Mouse (Mus musculus) CD4-positive, CD25-positive, alpha-beta regulatory T cell, adult 2 months (primary cell): ENCODE results near the gene Art5.

Experiments
- DNase-seq: peaks from one replicate; pipeline ENCODE4 v3.0.0-alpha.2; 2012; ENCODE audit warnings: low read depth, low spot score

Gene Art5

DNA sequence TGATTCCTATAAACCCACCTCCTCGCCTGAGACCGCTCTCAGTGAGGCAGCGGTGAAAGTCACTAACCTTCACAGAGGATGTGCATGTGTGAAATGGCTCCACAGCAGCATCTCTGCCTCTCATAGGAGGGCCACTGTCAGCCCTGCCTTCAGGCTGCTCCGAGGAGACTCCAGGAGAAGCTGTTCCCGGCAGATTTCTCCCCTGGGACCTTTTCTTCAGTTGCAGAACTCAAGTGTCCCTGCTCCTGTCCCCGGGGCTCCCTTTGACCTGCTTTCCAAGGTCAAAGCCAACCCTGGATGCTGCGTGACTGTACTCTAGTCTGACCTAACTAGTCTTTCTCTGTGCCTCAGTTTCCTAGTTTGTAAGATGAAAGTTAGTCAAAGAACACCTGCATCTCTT lies at the start of gene Art5:
TSS of gene Art5 (minus strand) at position 319 of the 400 bp plus-strand sequence.
- DNase-seq, result no peak

DNA sequence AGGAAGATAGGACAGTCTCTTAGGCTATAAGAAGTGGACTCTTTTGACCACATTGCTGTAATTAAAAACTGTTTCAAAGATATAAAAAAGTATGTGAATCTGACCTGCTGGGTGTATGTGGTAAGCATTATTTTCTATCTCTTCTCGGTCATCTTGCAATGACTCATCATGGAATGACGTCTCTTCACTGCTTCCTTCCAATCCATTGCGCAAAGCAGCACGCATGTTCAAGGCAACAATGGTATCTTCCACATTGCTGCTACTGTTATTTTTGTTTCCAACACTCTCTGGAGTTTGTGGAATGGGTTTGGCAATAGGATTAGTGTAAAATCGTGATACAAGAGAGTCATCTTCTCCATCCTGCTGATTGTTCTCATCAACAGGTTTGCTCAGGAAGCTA lies 44.4 kb upstream of the Art5 start:
- no peak for DNase-seq

DNA sequence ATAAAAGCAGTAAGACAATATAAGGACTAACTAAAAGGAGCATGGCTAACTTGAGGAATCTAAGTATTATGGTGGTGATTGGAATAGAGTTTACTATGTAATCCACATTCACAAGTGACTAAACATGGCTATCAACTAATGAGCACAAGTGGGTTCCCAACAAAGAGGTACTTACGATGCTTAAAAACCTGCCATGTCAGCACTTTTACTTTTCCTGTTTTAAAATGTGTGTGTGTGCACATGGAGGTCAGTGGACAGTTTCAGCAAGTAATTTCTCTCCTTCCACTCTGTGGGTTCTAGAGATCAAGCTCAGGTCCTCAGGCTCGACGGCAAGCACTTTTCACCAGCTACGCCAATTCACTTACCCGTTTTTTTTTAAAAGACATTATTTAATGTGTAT lies 28.6 kb upstream of the Art5 start:
- no peak for DNase-seq

DNA sequence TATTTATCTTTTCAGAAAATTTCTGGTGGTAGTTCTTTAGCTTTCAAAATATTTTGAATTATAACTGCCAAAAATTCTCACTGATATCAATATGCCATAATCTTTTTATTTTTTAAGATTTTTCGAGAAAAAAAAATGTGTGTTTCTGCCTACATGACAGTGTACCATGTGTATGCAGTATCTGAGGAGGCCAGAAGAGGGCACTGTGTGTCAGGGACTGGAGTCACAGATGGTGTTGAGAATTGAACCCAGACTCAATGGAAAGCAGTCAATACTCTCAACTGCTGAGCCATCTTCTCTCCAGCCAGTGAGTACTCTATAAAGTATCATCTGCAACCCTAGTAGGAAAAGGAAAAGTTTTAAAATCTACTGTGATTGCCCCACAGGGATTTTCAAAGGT lies 28.2 kb upstream of the Art5 start:
- peak; percentile 60 for DNase-seq

DNA sequence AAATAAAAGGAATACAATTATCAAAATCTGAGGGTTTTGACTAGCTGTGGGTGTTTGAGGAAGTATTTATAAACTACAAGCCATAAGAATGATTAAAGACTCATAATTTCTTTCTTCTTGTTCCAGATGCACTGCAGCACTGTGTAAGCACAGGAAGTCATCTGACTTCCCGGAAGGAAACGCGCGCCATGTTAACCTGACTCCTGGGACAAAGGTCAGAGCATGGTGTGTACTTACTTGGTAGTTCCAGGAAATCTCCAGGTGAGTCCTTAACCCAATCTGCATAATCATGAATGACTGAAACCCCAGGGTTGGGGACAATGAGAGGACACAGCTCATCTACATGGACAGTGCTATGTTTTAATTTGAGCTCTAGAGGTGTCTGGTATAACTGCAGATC lies 23.1 kb upstream of the Art5 start:
- no peak for DNase-seq

DNA sequence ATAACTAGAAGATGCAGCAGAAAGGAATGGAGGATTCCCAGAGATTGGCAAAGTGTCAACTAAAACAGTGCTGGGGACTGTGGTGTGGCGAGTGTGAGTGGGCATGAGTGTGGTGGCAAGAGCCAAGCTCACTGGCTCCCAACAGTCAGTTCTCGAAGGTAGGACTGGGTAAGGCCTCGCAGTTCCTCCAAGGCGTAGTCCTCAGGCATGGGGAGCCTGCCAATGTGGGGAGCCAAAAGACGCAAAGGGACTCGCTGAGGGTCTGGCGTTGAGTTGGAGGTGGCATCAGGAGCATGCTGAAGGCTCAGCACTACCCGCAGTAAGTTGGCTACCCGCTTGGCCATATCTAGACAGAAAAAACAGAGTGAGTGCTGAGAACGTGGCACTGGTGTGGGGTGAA lies 11.0 kb upstream of the Art5 start:
- DNase-seq, result no peak

DNA sequence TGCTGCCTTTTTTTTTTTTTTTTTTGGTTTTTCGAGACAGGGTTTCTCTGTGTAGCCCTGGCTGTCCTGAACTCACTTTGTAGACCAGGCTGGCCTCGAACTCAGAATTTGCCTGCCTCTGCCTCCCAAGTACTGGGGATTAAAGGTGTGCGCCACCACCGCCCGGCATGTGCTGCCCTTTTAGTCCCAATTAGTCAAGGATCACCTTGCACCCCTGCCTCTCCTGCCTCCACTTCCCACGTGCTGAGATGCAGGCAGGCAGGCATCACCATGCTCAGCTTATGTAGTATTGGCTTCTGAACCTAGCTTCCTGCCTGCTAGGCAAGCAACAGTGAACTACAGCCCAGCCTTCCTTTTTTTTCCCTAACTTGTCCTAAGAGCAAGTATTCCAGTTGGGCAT lies 8.1 kb upstream of the Art5 start:
- no peak for DNase-seq

DNA sequence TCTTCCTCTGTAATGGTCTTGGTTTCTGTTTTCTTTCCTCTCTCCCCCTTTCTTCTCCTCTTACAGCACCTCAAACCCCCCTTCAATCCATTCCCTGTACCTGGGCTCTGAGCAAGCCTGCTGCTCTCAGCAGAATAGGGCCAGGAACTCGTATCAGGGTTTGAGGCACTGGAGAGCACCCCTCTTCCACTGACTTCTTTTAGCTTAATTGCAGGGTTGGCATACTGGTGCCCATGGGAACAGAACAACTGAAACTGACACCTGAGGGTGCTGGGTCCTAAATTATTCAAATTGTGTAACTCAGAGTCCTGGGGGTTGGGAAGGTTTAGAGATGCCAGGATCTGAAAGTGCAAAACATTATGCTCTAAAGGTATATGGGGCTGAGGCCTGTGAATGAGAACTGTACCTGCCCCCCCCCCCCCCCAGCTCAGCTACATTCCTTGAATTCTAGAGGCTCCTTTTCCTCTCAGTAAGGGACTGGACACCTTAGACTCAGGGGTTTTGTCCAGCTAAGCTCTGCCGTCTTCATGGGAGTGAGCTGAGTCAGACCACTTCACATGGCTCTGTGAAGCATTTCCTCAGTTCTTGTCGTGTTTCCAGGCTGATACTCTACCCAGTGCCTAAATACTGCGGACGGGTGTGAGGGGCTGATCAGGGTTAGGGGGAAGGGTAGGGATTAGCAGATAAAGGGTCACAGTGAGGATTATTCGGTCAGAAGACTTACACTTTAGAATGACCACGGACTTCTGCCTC lies 7.5 kb upstream of the Art5 start, which contains the start of gene Chrna10:
TSS of gene Chrna10 (minus strand) at position 250 of the 753 bp plus-strand sequence.
- no peak for DNase-seq

DNA sequence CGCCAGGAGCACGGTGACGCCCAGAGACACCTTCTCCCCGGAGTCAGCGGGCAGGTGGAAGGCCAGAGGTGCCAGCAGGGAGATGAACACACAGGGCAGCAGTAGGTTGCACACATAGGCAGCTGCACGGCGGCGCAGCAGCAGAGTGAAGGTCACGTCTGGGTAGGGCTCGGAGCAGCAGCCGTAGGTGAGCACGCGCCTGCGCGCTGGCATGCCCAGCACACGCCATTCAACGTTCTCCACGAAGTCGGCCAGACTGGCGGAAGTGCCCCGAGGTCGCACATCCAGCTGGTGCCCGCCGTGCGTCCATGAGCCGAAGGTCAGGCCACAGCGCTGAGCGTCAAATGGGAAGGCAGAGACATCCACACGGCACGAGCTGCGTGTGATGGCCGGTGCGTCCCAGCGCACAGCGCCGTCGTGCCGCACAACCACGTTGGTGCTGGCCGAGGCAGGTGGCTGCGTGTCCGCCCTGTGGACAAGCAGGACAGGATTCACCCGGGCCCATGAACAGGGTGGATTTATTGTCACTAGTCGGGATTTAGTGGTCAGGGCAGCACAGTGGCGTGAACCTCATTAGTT lies 4.0 kb upstream of the Art5 start:
- DNase-seq, result no peak

DNA sequence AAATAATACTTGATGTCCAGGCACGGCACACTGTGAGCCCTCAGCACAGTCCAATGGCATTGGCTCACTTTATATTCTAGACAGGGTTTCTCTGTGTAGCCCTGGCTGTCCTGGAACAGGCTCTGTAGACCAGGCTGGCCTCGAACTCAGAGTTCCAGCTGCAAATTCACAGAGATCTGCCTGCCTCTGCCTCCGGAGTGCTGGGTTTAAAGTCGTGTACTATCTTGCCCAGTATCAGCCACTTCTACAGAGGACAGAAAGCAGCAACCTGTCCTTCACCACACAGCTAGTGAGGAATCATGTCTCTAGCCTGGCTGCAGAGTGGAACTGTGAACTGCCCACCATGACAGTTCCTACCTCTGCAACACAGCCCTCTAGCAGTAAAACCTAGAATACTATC lies 457 bp upstream of the Art5 start:
- DNase-seq, result no peak

DNA sequence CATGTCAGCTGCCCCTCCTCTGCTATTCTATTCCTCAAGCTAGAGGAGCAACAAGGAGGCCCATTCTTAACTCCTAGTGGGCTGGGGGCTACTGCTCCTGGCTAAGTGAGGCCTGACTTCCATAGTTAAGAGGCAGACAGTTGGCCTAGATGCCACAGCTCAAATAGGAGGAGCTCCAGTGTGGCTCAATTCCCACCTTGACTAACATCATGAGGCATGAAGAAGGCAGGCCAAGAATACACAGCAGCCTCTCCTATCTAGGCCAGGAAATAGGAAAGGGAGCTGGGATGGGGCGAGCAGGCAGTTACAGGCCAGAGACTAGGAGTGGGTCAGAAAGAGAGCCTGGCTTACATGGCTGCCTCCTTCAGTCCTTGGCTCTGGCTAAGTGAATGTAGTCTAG lies 1.1 kb downstream of the Art5 start:
- DNase-seq, result no peak

DNA sequence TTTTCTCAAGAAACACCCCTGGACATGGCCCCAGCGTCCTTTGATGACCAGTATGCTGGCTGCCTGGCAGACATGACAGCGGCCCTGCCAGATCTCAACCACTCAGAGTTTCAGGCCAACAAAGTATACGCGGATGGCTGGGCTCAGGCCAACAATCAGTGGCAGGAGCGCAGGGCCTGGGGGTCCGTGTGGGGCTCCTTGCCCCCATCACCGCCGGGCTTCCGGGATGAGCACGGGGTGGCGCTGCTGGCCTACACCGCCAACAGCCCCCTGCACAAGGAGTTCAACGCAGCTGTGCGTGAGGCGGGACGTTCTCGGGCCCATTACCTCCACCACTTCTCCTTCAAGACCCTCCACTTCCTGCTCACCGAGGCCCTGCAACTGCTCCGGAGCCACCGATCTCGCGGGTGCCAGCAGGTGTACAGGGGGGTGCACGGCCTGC lies 2.6 kb downstream of the Art5 start:
- DNase-seq, result peak; percentile 33

DNA sequence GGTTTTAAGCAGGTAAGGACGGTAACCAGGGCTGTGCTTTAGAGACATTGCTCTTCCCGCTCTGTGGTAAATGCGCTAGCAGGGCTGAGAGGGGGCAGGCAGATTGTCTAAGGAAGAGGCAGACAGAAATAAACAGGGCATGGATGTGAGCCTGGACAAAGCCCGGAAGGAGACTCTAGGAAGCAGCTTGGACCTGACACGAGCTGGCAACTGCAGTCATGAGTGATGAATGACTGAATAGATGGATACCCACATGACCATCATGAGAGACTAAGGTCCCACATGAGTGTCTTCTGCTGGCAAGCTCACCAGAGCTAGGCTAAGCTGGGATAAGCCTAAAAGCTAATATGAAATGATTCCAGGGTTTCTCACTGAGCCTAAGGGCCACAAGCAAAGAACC lies 5.2 kb downstream of the Art5 start:
- no peak for DNase-seq

DNA sequence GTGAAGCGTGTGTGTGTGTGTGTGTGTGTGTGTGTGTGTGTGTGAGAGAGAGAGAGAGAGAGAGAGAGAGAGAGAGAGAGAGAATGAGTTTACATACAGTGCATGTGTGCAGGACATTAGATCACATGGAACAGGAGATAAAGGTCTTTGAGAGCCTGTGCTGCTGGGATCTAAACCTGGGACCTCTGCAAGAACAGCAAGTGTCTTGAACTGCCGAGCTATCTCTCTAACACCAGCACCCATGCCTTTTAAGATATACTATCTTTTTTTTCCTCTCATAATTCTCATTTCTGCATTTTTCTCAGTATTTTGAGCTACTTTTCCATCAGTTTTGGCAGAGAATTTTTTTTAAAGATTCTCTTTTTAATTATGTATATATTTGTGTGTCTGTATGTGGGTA lies 5.7 kb downstream of the Art5 start:
- DNase-seq, result no peak

DNA sequence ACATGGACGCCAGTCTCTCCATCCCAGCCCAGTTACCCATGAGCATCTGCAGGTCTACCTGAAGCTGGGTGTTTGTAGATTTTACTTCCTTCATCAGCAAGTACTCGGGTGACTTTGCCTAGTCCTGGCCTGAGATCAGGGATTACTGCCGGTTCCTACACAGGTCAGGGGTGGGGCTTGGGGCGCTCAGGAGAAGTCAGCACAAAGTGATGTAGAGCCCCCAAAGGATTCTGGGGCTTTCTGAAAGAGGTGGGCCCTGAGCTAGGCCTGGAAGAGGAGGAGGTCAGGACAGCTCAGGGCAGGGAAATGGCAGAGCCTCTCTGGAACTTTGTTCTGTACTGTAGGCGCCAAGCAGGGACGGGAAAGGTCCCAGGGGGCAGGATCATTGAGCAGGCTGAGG lies 6.6 kb downstream of the Art5 start:
- DNase-seq, result no peak

DNA sequence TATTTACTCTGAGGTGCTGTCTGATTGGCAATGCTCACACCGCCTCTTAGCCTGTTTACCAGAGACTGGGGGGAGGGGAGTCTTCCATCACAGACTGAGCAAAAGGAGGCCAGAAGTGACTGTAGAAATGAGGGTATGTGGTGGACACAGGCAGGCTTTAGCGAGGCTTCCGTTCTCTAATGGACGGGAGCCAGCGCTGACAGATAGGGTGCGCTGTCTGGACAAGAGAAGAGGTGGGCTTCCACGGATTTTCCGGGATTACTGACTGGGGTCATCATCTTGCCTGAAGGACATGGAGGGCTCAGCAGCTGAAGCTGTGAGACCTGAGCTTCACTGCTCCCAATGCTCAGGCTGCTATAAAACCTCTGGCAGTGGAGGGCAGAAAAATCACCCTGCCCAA lies 7.0 kb downstream of the Art5 start:
- DNase-seq, result no peak

DNA sequence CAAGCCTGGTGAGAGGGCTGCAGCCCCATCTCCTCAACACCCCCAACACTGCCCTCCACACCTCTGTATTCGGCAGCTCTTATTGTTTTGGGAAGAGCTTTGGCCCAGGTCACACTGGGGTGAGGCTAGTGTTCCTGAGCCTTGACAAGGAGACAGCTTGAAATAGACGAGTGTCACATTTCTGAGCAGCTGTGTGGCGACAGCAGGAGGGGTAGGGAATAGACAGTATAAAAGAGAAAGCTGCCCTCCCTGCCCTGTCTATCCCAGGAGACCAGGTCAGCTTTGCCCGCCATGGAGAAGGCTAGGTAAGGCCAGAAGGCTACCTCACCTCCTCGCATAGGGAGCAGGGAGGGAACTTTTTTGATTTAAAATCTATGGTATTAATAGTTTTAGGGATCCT lies 7.8 kb downstream of the Art5 start, which contains the start of gene Art1:
TSS of gene Art1 (plus strand) at position 257 of the 400 bp plus-strand sequence.
- DNase-seq, result no peak

DNA sequence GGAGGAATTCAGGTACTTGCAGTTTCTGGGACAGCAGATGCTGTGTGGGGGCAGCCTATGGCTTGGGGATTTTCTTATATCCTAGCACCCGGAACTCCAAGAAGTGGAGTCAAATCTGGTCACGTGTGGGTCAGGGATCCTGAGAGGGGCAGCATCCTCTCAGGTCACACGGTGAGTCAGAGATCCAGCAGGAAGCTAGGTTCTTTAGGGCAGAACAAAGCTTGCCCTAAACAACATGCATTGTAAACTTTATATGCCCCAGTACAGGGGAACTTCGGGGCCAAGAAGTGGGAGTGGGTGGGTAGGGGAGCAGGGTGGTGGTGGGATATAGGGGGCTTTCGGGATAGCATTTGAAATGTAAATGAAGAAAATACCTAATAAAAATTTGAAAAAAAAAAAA lies 8.4 kb downstream of the Art5 start:
- DNase-seq, result no peak

DNA sequence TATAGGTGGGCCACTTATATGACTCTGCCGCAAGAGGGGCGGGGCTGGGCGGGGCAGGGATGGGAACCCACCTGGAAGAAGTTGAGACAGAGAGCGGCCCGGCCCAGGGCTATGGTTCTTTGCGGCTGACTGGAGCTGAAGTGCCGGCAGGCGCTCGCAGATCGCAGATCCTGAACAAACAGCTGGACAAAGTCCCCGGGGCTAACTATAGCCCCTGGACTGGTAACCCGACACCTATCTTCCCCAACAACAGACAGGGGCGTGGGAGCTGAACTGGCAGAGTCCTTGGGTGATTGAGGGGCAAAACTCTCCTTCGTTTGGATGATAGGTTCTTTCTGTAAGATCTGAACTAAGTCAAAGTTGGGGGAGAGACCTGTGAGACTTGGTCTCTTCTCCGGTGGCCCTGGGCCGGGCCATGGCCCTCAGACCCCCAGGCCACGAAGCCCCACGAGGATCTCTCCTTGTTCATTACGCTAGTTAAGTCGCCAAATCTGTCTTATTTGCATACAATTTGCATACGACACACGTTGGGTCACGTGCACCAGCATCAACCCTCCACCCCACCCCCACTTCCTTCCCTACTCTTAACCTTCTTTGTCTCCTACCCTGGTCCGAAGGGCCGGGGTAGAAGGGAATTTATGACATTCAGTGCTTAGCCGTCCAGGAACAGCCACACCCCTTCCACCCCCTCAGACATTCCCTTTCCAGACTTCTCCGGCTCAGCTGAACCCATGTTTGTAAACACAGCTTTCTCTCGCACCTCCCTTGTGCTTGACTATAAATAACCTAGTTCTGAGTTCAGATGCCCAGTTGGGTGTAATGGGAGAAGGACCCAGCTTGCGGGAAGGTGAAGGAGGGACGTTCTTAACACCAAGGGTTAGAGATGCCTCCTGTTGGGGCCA lies 9.3 kb downstream of the Art5 start:
- peak; percentile 79 for DNase-seq

DNA sequence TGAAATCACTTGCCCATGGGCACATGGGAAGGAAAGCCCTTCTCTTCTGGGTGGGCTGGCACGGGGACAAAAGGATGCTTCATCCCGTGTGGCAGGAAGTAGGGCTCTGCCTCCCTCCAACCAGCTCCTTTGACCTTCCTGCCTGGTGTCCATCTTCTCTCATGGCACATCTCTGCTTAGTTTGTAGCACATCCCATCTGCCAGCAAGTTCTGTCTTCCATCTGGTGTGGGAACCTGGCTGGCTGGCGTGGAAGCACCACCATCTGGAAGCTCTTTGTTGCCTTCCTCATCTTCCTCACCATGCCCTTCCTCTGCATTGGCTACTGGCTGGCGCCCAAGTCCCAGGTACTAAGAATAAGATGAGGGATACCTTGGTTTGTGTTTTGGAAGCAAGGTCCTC lies 22.0 kb downstream of the Art5 start:
- no peak for DNase-seq

DNA sequence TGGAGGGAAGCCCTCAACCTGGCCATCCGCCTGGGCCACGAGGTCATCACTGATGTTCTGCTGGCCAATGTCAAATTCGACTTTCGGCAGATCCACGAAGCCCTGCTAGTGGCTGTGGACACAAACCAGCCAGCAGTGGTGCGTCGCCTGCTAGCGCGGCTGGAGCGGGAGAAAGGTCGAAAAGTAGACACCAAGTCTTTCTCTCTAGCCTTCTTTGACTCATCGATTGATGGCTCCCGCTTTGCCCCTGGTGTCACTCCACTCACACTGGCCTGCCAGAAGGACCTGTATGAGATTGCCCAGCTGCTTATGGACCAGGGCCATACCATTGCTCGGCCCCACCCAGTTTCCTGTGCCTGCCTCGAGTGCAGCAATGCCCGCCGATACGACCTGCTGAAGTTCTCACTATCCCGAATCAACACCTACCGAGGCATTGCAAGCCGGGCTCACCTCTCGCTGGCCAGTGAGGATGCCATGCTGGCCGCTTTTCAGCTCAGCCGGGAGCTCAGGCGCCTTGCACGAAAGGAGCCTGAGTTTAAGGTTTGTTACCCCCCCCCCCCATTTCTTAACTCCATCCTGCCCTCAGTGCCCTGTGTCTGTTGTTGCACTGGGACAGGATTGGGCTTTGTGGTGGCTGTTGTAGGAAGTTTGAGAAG lies 25.1 kb downstream of the Art5 start:
- DNase-seq, result no peak

DNA sequence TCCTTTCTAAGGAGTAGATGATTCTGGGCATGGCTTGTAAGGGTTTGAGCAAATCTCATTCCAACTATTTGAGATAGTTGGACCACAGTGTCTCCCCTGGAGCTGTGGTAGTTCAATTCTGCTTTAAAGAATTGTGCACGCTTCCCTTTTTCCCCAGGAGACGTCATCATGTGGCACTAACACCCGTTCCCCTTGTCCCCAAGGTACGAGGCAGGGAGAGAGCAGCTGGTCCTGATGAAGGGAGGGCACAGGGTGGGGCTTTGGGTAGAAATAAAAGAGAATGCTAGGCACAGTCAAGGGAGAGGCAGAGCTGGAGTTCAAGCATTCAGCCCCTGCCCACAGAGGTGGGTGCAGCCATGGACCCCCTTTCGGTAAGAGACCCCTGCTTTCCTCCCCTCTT lies 26.5 kb downstream of the Art5 start, which contains the start of gene Trpc2:
TSS of gene Trpc2 (plus strand) at position 301 of the 400 bp plus-strand sequence.
- no peak for DNase-seq
